Mouse (Mus musculus) A20 (cell line): Measurements from ENCODE around the gene Pcnx2.

Source experiments
- DNase-seq: peaks from one replicate; pipeline ENCODE4 v3.0.0-alpha.2; 2011; ENCODE audit warnings: low read depth, low spot score

The Pcnx2 gene

DNA sequence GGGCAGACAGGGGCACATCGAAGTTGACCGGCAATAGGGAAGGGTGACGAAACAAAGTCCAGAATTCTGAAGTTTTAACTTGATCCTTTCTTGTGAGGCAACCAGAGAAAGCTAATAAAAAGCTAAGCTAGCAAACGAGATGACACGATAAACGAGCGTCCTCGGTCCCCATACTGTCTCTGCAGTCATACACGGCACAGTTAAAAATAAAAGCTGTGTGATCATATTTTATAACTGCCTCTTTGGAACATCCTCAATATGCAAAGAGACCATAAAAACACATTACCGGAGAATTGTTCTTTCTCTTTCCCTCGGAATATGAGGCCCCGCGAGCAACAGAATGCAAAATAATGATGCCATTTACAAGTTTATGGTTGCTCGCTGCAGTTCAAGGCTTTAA is 76.1 kb downstream of the Pcnx2 start:
- DNase-seq: no peak

DNA sequence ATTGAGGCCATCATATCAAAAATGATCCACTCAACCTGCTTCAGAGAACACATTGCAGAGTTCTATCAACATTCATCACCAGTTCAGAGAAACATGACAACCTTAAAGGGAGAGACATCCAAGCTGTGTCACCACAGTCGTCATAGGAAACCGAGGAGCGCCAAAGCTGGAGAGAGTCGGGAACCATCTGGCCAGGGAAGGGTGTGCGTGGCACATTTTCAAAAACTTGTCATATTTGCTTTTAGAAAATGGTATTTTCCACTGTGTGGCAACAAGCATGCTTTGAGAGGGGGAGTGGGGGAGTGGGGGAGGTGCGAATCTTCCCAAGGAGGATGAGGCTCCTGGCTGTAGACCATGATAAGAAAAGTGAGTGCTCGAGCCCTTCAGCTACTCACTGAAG is 78.3 kb downstream of the Pcnx2 start:
- DNase-seq: no peak

GRCm38 (mm10) chr8:125818796-125819195 is 79.3 kb downstream of the Pcnx2 start:
- no peak for DNase-seq

GRCm38 (mm10) chr8:125816742-125817141 is 81.4 kb downstream of the Pcnx2 start:
- DNase-seq: no peak

DNA sequence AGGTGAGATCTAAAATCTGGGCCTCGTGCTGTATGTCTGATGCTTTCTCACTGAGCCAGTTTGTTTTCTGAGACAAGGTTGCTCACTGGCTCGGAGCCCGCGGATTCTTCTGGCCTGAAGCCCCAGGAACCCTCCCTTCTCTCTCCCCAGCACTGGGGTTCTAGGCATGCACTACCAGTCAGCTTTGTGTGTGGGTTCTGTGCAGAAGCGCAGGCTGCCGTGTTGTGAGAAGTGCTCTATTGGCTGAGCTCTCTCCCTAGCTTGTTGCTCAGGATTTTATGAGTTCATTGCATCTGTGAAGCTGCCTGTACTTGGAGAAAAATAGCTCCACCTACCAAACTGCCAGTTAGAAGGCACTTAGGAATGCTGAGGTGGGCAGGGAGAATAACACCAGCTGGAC is 89.3 kb downstream of the Pcnx2 start:
- DNase-seq: no peak

DNA sequence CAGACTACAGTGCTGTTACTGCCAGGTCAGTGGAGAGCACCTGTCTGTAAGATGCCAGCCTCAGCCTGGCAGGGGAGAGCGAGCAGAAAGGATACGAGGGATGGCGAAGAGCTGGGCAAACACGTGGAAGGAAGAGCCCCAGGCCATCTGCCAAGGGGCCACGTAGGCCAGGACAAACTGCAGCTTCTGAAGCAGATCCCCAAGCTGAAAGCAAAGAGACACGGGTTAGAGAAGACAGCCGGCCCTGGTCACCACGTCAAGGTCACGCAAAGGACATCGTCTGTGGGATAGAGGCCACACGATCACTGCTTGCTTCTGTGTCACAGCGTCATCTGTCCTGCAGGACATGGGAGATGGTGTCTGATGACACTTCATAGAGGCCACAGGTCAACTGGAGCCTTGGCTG is 90.2 kb downstream of the Pcnx2 start:
- DNase-seq: no peak

GRCm38 (mm10) chr8:125806459-125806858 is 91.7 kb downstream of the Pcnx2 start:
- no peak for DNase-seq

DNA sequence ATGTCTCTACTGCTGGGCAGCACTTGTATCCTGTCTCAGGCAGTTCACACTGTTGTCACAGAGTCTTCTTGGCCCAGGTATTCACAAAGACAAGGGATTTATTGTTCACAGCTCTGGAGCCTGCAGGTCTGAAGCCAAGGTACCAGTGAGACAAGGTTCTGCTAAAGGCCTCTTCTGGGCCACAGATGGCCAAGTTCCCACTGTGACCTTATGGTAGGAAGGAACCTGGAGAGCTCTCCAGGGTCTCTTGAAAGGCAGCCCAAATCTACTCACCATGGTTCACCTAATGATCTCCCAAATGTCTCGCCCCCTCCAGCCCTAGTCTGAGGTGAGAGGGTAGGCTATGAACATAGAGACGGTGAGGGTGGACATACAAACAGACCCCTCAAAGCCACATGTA is 101.1 kb downstream of the Pcnx2 start:
- DNase-seq: no peak

DNA sequence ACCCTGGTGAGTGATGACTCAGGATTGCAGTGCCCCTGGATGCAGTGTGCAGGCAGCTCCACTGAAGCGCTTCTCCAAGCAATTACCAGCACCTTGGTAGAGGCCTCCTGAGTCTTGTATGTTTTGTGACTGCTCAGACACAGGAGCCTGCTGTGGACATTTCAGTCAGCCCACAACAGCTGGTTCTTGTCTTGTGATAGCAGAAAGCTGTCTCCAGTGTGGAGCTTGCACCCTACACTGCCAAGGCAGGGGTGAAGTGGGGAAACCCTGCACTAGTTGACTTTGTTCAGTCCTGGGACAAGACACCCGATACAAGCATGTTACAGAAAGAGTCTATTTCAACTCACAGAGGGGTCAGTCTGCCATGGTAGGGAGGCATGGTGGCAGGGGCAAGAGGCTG is 102.8 kb downstream of the Pcnx2 start:
- no peak for DNase-seq

DNA sequence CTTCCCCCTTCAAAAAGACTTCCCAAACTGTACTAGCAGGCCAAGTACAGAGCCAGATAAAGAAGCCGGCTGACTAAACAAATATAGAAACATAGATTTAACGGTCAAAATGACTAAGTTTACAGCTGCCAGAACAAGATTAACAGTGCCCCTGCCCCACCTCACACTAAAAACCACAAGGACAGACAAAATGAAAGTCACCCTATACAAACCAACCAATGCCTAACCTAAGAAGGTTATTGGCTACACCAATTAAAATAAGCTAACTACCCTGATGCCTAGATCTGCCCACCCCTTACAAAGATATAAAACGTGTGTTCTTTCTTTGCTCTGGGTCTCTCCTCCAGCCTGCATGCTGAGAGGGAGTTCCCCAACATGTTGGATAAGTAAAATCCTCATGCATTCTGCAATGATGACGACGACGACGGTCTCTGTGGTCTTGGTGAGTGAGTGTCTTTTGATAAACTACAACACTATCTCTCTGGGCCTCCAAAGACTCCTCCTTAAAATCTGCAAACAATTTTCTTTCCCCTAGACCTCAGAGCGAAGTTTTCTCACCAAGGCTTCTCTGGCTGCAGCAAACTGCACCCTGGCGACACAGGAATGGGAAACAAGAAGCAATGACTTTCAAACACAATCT is 105.2 kb downstream of the Pcnx2 start:
- DNase-seq: no peak

DNA sequence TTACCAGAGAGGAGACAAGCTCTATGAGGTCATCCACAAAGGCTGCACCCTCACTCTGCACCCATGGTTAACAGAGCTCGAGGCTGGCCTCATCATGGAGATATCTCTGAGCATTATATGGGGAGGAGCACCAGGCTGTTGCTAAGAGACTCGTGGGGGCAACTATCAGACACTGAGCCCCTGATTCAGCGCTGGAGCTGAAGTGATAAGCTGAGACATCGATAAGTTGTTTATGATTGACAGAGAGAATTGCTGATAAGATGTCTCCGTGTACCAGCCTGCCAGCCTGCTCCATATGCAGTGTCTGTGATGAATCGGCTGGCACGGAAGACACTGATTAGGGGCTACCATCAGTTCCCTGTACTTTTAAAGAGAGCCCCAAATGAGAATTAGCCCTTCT is 111.2 kb downstream of the Pcnx2 start:
- DNase-seq: no peak

DNA sequence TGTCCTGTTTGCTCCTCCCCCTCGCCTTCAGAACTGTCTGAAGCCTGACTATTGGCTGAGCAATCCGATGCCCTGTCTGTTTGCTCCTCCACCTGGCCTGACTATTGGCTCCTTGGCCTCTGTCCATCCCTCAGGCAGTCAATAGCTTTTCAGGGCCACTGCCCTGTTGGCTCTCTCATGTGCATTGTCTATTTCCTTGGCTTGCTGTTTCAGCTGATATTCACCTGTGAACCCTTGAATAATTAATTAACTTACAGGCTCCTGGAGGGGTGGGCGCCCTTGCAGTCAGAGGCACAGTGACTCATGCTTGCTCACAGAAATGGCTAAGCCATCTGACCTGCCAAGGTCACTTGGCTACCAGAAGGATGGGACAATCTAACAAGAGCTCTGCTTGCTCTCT is 116.0 kb downstream of the Pcnx2 start:
- DNase-seq: no peak

GRCm38 (mm10) chr8:125779656-125780055 is 118.5 kb downstream of the Pcnx2 start:
- DNase-seq: no peak

DNA sequence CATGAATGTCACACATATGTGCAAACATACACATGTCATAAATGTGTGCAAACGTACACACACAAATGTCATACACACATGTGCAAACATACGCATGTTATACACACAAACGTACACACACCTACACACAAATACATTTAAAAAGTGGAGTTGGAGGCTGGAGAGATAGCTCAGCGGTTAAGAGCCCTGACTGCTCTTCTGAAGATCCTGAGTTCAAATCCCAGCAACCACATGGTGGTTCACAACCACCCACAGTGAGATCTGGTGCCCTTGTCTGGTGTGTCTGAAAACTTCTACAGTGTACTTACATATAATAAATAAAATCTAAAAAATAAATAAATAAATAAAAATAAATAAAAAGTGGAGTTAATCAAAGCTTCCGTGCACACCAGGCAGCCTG is 119.2 kb downstream of the Pcnx2 start:
- DNase-seq: peak; percentile 30

DNA sequence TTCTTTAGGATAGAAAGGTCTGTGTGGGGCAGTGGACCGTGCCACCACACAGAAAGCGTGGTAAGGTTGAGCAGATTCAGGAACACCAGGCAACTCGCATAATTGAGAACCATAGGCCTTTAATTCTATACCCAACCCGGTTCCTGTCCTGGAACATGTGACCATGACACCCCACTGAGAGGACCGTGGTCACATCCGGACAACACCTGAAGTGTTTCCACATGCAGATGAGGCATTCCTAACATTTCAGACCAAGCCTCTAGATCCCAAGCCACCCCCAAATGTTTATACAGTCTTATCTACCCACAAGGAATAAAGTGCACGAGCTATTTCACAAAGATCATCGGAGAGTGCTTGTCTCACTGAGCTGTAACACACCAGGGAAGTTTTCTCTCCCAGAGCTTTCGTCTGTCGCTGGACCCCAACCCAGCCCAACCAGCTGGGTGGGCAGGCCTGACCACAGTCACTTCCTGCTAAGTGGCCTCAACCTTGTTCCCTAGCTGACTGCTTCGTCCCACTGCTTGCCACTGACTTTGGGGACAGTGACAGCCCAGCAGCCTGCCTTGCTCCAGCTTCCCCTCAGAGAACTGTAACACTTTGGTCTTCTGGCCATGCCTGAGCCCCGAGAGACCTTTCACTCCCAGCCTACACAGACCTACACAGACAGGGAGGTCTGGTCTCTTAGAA is 120.5 kb downstream of the Pcnx2 start:
- no peak for DNase-seq

- DNase-seq: no peak
Observed at GRCm38 (mm10) chr8:125776800-125777199, 121.3 kb downstream of the Pcnx2 start.

DNA sequence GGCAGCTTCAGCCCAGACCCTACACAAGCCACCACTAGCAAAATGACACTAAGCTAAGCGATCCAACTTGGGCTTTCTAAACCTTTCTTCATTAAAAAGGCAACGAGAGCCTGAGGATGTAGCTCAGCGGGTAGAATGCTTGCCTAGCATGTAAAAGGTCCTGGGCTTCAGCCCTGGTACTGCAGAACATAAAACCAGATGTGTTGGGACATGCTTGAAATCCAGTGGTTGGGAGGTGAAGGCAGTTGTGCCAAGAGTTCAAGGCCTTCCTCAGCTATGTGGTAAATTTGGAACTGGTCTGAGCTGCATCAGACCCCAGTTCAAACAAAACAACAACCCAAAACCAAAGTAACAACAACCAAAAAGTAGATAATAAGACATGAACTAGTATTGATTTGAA is 121.8 kb downstream of the Pcnx2 start:
- DNase-seq: no peak

DNA sequence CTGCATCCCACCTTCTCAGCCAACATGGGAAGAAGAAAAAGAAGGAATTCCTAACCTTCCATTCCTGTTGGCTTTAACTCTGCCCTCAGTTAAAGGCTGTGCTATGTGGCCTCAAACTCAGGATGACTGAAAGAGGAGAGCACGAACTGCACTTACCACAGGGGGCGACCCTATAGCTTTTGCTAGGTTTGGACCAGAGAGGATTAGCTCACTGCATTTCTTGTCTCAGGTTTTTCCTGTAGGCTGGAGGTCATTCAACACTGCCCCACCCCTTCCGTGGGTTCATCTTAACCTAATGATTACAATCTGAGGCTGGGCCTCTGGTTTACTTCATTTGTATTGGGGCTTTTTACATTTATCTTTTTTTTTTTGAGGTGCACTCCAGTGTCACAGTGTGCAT is 123.1 kb downstream of the Pcnx2 start:
- DNase-seq: no peak

DNA sequence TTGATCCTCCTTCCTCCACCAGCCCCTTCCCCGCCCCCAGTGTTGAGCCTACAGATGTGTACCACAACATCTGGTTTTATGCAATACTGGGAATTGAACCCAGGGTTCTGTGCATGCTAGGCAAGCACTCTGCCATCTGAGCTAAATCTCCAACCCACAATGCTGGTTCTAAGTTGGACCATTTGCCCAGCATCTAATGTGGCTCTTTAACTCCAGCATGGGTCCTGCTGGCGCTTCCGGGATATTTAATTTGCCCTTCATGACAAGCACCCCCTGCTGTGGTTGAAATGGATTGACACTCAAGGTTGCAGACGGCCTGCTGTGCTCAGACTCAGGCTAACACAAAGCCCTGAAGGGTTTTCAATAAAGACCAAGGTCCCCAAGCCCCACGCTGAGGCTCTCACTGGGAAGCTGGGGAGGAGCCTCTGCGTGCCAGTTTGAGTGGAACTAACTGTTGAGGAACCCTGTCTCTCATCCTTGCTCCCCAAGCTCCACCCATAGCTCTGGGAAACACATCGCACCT is 124.8 kb downstream of the Pcnx2 start:
- no peak for DNase-seq

DNA sequence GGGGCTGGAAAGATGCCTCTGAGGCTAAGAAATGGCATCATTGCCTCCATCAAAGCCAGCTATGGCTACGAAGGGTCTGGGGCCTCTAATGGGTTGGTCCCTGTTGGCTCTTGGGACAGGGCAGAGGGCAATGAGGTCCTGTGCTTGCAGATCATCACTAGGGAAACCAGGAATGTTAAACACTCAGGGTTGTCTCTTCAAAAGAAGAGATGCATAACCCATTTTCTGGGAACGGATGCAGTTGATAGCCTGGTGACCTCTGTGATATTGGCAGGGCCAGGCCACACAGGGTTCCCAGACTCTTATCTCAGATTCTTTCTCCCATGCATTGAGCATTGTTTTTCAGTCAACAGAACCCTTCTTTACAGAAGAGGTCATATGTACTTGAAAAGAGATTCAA is 125.8 kb downstream of the Pcnx2 start:
- DNase-seq: no peak

DNA sequence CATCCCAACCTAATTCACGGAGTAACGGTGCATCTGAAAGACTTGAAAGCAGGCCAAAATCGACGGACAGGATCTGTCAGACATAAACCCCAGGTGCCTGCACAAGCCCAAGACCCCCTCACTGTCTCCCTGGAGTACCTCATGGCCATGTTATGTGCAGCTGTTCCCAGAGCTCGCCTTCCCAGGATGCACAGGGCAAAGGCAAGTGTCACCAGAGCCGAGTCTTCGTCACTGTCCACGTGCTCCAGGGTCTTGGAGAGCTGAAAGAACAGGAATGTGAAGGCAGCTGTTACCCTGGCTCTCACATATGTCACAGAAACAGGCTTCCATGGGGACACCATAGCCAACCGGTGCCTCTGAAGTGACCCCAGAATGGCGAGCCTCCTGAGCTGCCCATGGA is 130.0 kb downstream of the Pcnx2 start:
- DNase-seq: no peak

- DNase-seq: no peak
Observed at GRCm38 (mm10) chr8:125763066-125763786, 134.9 kb downstream of the Pcnx2 start.

GRCm38 (mm10) chr8:125759022-125759421 is 139.1 kb downstream of the Pcnx2 start:
- DNase-seq: peak; percentile 46
